Mouse (Mus musculus) brain, embryonic 14.5 days (tissue): Measurements from ENCODE around the gene Hsf5. TPM values are rescaled to one million over a fixed set of nuclear protein-coding genes. Genes with fewer than 3 reads are reported as not detected.

Source experiments
- DNase-seq: peaks from one replicate; pipeline ENCODE4 v3.0.0-alpha.2; 2011; ENCODE audit warnings: low read depth
- CTCF ChIP-seq: fragments of 200-500 bp; IDR thresholded peaks from 2 replicates; pipeline ENCODE4 v1.5.1; 2012; ENCODE audit warnings: inconsistent platforms, mild to moderate bottlenecking, moderate library complexity, borderline replicate concordance; ENCODE audit not compliant: insufficient read depth, insufficient read length; ENCODE audit errors: extremely low read depth
- POLR2A ChIP-seq: fragments of 200-500 bp; IDR thresholded peaks from 2 replicates; pipeline ENCODE4 v1.6.1; 2012; ENCODE audit warnings: mild to moderate bottlenecking, inconsistent platforms, borderline replicate concordance; ENCODE audit not compliant: poor library complexity, insufficient read depth, insufficient read length, severe bottlenecking; ENCODE audit errors: extremely low read depth
- polyA plus RNA-seq: library from polyadenylated mRNA; depleted of rRNA; stranded (reverse); fragments of >200 nt; gene quantifications from 2 replicates; pipeline ENCODE4 v1.2.3, GENCODE M21; 2012

Hsf5 gene
- polyA plus RNA-seq, 1 experiment = 0.23 TPM

- no peak for TF ChIP-seq CTCF
- no peak for TF ChIP-seq POLR2A
- DNase-seq = no peak
These were observed 35.7 kb upstream of the Hsf5 start for GRCm38 (mm10) chr11:87581161-87581865.

GRCm38 (mm10) chr11:87581933-87582710 is 34.8 kb upstream of the Hsf5 start:
- TF ChIP-seq CTCF = no peak
- no peak for TF ChIP-seq POLR2A
- no peak for DNase-seq

GRCm38 (mm10) chr11:87583291-87584034 is 33.5 kb upstream of the Hsf5 start:
- no peak for TF ChIP-seq CTCF
- TF ChIP-seq POLR2A = no peak
- DNase-seq = no peak

- DNase-seq = no peak
- TF ChIP-seq POLR2A (no peak), CTCF (no peak)
These were observed 32.1 kb upstream of the Hsf5 start for GRCm38 (mm10) chr11:87584711-87585505.

- TF ChIP-seq POLR2A (no peak), CTCF (no peak)
- no peak for DNase-seq
These were observed 29.6 kb upstream of the Hsf5 start for GRCm38 (mm10) chr11:87587211-87587874.

- no peak for DNase-seq
- TF ChIP-seq POLR2A = no peak
- no peak for TF ChIP-seq CTCF
These were observed 27.4 kb upstream of the Hsf5 start for GRCm38 (mm10) chr11:87589605-87590004.

GRCm38 (mm10) chr11:87590841-87591525 is 26.0 kb upstream of the Hsf5 start:
- TF ChIP-seq POLR2A = no peak
- no peak for DNase-seq

GRCm38 (mm10) chr11:87591526-87592353 is 25.2 kb upstream of the Hsf5 start, which contains the start of gene Mtmr4:
Gene Mtmr4 (plus strand): TSS chr11:87592162.
- DNase-seq = peak; percentile 100
- TF ChIP-seq POLR2A = peak; percentile 66; the same call in 1 of the 2 replicates
- TF ChIP-seq CTCF = no peak

GRCm38 (mm10) chr11:87592354-87592695 is 24.6 kb upstream of the Hsf5 start:
- DNase-seq = no peak
- TF ChIP-seq POLR2A (no peak), CTCF (peak; percentile 8; the same call in 1 of the 2 replicates)
